Mouse (Mus musculus): ENCODE data around the gene N4bp1. TPM values are rescaled to one million over a fixed set of nuclear protein-coding genes. Genes with fewer than 3 reads are reported as not detected.

Gene N4bp1
- polyA plus RNA-seq, 1 experiment from 2014 or later, result 10.0 TPM

DNA sequence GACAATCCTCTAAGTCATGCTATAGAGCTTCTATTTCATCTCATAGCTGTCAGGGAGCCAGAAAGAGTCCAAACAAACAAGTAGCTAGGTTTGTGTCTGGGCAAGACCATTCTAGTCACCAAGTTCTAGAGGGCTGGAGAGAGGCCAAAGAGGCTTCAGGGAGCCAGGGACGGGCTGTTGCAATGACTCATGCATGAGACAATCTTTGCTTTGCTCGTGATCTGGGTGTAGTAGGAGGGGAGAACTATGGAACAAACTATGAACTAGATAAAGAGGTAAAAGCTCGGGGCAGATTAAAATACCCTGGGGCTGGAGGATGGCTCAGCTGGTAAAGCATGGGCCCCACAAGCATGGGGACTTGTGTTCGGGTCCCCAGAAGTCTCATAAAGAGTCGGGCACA is 116.6 kb downstream of the N4bp1 start:
- Histone ChIP-seq H3K9me3 (replicated peaks) (no peaks in the 10 kb centered on the region), H3K27me3 (no peaks in the 10 kb centered on the region), H3K27ac (no peak overlapping the region), H3K4me2 (no peak overlapping the region), H3K36me3 (no peaks in the 10 kb centered on the region), H3K4me1 (no peaks in the 10 kb centered on the region), H3K4me3 (replicated peaks) (no peak overlapping the region), H3K9ac (no peak overlapping the region)
- ATAC-seq (replicated peaks; ENCODE audit: low FRiP score), result no peak
- 71% methylated on average over 5 of the region's 5 CpGs for WGBS

DNA sequence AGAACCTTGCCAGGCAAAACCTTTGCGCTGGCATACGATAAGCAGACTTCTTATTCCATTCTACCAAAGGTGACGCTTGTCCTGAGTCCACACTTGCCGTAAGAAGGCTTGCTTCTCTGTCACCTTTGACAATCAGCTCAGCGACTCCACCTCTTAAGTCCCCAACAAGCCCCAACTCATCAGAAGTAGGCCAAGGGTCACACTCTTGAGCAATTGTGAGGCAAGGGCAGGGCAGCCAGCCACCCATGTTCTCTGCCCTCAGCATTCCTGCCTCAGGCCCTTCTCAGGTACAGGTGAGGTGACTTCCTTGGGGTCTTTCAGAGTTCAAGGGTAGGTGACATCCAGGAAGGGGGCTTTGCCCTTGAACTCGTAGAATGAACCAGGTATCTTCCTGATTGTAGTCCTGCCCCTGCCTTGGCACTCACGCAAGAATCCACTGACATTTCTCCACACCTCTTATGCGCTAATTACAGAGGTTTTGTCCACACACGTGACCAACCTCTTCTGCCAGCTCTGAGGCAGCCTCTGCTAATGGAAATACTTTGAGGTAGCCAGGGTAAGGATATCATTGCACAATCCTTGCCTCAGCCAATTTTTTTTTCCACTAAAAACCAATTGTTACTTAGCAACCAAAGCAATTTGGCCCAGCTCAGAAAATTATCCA is 118.4 kb downstream of the N4bp1 start:
- H3K4me3 ChIP-seq (replicated peaks), result no peak overlapping the region
- H3K27me3 ChIP-seq, result no peaks in the 10 kb centered on the region
- ATAC-seq (replicated peaks; ENCODE audit: low FRiP score), result no peak
- H3K9me3 ChIP-seq (replicated peaks), result no peaks in the 10 kb centered on the region
- H3K36me3 ChIP-seq, result no peaks in the 10 kb centered on the region
- no peak overlapping the region for H3K27ac ChIP-seq
- 91% methylated on average over 9 of the region's 9 CpGs for WGBS
- no peaks in the 10 kb centered on the region for H3K4me1 ChIP-seq
- H3K4me2 ChIP-seq, result no peak overlapping the region
- no peak overlapping the region for H3K9ac ChIP-seq

DNA sequence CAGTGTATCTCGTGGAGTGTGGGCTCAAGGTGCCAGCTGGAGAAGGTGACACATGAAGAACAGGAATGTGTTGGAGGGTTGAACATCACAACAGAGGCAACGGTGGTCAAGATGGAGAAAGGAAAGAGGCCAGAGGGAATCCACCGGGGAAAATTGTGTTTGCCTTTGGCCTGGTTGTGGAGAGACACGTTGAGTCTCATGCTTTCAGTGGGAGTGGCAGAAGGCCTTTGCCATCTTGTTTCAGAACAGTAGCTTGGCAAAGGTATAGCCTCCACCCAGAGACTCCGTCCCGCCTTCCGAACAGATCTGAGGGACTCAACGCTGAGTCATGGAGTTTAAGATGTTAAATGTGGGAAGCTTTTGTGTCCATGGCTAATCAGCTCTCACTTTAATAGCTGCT is 119.4 kb downstream of the N4bp1 start:
- WGBS, result 86% methylated on average over 8 of the region's 8 CpGs
- no peak overlapping the region for H3K4me3 ChIP-seq (replicated peaks)
- H3K4me2 ChIP-seq, result no peak overlapping the region
- no peak overlapping the region for H3K9ac ChIP-seq
- no peaks in the 10 kb centered on the region for H3K27me3 ChIP-seq
- H3K4me1 ChIP-seq, result no peaks in the 10 kb centered on the region
- H3K27ac ChIP-seq, result no peak overlapping the region
- no peak for ATAC-seq (replicated peaks; ENCODE audit: low FRiP score)
- no peaks in the 10 kb centered on the region for H3K9me3 ChIP-seq (replicated peaks)
- no peaks in the 10 kb centered on the region for H3K36me3 ChIP-seq

DNA sequence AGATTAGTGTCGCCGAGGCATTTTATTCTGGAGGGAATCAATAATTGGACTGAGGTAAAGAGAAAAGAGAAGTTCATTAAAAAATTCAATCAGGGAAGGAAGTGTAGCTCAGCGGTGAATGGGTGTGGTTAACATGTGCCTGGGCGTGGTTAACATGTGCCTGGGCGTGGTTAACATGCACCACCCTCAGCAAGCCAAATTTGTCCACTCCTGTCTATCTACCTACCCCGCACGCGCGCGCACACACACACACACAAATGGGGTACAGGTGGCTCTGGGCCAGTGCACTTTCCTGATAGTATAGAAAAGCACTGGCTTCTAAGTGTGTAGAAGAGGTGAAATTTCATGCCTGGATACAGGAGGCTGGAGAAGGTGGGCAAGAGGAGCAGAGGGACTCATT is 119.9 kb downstream of the N4bp1 start:
- 89% methylated on average over 10 of the region's 10 CpGs for WGBS
- Histone ChIP-seq H3K9me3 (replicated peaks) (no peaks in the 10 kb centered on the region), H3K4me1 (no peaks in the 10 kb centered on the region), H3K36me3 (no peaks in the 10 kb centered on the region), H3K9ac (no peak overlapping the region), H3K27ac (no peak overlapping the region), H3K4me3 (replicated peaks) (no peak overlapping the region), H3K4me2 (no peak overlapping the region), H3K27me3 (no peaks in the 10 kb centered on the region)
- ATAC-seq (replicated peaks; ENCODE audit: low FRiP score), result no peak

DNA sequence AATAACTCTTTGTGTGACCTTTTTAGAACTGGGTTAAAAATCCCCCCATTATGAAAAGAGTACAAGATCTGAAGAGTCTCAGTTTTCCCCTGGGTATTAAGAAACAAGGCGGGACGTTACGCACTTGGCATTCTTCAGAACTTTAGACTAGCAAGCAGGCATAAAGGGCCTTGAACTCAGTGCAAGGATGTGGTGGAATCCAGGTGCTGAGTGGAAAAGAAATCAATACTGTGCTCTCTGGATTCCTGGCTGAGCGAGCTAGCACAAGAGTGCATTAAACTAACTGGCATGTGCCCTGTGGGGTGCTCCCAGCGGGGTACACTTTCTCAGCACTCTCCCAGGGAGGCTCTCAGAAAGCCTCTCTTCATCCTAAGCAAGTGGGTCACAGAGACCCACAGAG is 122.3 kb downstream of the N4bp1 start:
- no peaks in the 10 kb centered on the region for H3K27me3 ChIP-seq
- H3K4me1 ChIP-seq, result 0 out of 2 replicates have a peak, but pooled peaks cover 3% of the 10 kb centered on the region
- no peaks in the 10 kb centered on the region for H3K36me3 ChIP-seq
- H3K9me3 ChIP-seq (replicated peaks), result no peaks in the 10 kb centered on the region
- H3K4me3 ChIP-seq (replicated peaks), result no peak overlapping the region
- no peak overlapping the region for H3K27ac ChIP-seq
- WGBS, result 63% methylated on average over 5 of the region's 5 CpGs
- no peak overlapping the region for H3K9ac ChIP-seq
- H3K4me2 ChIP-seq, result no peak overlapping the region
- ATAC-seq (replicated peaks; ENCODE audit: low FRiP score), result no peak

DNA sequence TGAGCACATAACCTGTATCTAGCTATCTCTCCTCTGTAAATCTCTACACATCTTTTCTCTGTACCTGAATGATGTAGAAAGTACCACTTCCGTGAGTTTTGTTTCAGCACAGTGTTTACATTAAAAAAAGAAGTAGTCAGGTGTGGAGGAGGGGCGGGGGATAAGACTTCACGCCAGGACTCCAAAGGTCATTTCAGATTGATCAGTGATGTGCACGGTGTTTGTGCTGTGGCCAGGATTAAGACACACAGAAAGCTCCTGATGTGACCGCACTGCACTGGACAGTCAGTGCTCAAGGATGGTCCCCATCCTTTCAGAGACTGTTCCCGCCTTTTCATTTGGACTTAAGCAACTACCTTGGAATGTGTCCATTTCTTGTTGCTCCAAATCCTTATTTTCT is 124.3 kb downstream of the N4bp1 start:
- 80% methylated on average over 6 of the region's 6 CpGs for WGBS
- Histone ChIP-seq H3K4me2 (no peak overlapping the region), H3K36me3 (no peaks in the 10 kb centered on the region), H3K4me3 (replicated peaks) (no peak overlapping the region), H3K27ac (no peak overlapping the region), H3K9ac (no peak overlapping the region), H3K4me1 (peaks cover 9% of the 10 kb centered on the region), H3K9me3 (replicated peaks) (no peaks in the 10 kb centered on the region), H3K27me3 (no peaks in the 10 kb centered on the region; the same call in 1 of the 2 replicates)
- no peak for ATAC-seq (replicated peaks; ENCODE audit: low FRiP score)

DNA sequence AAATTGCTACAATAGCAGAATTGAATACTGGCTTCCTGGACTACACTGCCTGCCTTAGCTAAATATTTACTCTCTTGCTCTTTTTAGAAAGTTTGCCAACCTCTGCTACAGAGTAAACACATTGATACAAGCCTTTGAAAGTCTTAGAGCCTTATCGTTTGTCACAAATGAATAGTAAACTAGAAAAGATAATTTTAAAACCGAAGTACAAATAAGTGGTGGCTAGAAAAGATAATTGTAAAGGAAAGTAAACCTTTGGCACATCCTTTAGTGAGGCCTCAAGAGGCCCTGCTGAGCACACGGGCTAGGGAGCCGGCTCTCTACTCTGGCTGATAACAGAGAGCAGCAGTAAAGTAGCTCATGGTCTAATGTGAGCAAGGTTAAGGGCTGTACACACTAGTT is 126.0 kb downstream of the N4bp1 start:
- H3K27me3 ChIP-seq, result no peaks in the 10 kb centered on the region; the same call in 1 of the 2 replicates
- WGBS, result 55% methylated on average over 4 of the region's 4 CpGs
- peaks cover 9% of the 10 kb centered on the region for H3K4me1 ChIP-seq
- no peaks in the 10 kb centered on the region for H3K9me3 ChIP-seq (replicated peaks)
- ATAC-seq (replicated peaks; ENCODE audit: low FRiP score), result no peak
- no peak overlapping the region for H3K4me3 ChIP-seq (replicated peaks)
- no peak overlapping the region for H3K9ac ChIP-seq
- no peak overlapping the region; the same call in 1 of the 2 replicates for H3K27ac ChIP-seq
- no peaks in the 10 kb centered on the region for H3K36me3 ChIP-seq
- H3K4me2 ChIP-seq, result no peak overlapping the region

DNA sequence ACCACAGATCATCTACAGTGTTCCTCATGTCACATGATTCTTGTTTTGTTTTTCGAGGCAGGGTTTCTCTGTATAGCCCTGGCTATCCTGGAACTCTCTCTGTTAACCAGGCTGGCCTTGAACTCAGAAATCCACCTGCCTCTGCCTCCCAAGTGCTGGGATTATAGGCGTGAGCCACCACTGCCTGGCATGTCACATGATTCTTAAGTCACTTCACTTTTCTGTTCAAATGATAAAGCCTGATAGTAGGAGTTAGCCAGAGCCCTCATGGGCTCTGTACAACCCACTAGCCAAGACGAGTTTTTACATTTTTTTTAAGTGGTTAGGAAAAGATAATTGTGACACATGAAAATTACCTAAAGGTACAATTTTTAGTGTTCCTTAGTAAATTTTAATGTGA is 126.4 kb downstream of the N4bp1 start:
- 77% methylated on average over 3 of the region's 3 CpGs for whole genome bisulfite sequencing
- Histone ChIP-seq H3K9ac (no peak overlapping the region), H3K4me1 (peaks cover 9% of the 10 kb centered on the region), H3K4me3 (replicated peaks) (no peak overlapping the region), H3K27me3 (no peaks in the 10 kb centered on the region; the same call in 1 of the 2 replicates), H3K36me3 (no peaks in the 10 kb centered on the region), H3K27ac (no peak overlapping the region), H3K9me3 (replicated peaks) (no peaks in the 10 kb centered on the region), H3K4me2 (no peak overlapping the region)
- no peak for ATAC-seq (replicated peaks; ENCODE audit: low FRiP score)

Other genes with a start within 250 kb of the N4bp1 start
- 4.8 and 5.7 TPM in 2 replicates for gene Gm10638, start 139.6 kb downstream of the N4bp1 start, polyA plus RNA-seq (2015; fragmentation: Nextera tagmentation; extraction: Ambion mirVana)
- gene Siah1a, start 139.3 kb downstream of the N4bp1 start, polyA plus RNA-seq (2015; fragmentation: Nextera tagmentation; extraction: Ambion mirVana), result 46.4 and 48.7 TPM in 2 replicates